Mouse (Mus musculus): ENCODE measurements around the gene Crlf1.

GRCm38 (mm10) chr8:70529741-70530161 lies 36.8 kb downstream of the Crlf1 start:
- TF ChIP-seq POLR2A (IDR thresholded peaks at IDR 0.05; ENCODE audit: low read depth, low read length), result no peak
- no peak for TF ChIP-seq CTCF (IDR thresholded peaks at IDR 0.05; ENCODE audit: extremely low read depth, insufficient read depth, insufficient read length, insufficient replicate concordance)

Measured in spleen, adult 2 months (tissue).